In genomic region chr9:54699345-54700173, GRCm38 (mm10) we compare ENCODE assay signal across 8 mouse cellular contexts. TPM values are rescaled to one million over a fixed set of nuclear protein-coding genes. Genes with fewer than 3 reads are reported as not detected.
DNase-seq lines count a peak whose midpoint lies in the region; ATAC-seq lines count a peak whose summit lies in the region.

No protein-coding gene starts in this region.

- no peaks in the 10 kb centered on the region for H3K36me3 ChIP-seq in forebrain, embryonic 11.5 days (ENCODE audit: control insufficient read depth, insufficient read depth, low read length)
- H3K36me3 ChIP-seq in heart, embryonic 15.5 days = no peaks in the 10 kb centered on the region
- no peaks in the 10 kb centered on the region for H3K36me3 ChIP-seq in liver, embryonic 13.5 days
- H3K36me3 ChIP-seq in stomach, embryonic 14.5 days (ENCODE audit: control insufficient read depth, insufficient read depth, low read length) = no peaks in the 10 kb centered on the region

- peaks cover 2% of the 10 kb centered on the region; the same call in 1 of the 2 replicates for H3K4me1 ChIP-seq in forebrain, embryonic 11.5 days (replicated peaks; ENCODE audit: control insufficient read depth, insufficient read depth, low read length)
- H3K4me1 ChIP-seq in heart, embryonic 15.5 days (replicated peaks) = peaks cover 42% of the 10 kb centered on the region
- H3K4me1 ChIP-seq in liver, embryonic 13.5 days (replicated peaks) = peaks cover 86% of the 10 kb centered on the region
- H3K4me1 ChIP-seq in stomach, embryonic 14.5 days (ENCODE audit: control insufficient read depth, insufficient read depth, low read length) = peaks cover 5% of the 10 kb centered on the region; the same call in 1 of the 2 replicates

- peak overlapping the region; percentile 93 for H3K4me2 ChIP-seq in forebrain, embryonic 11.5 days (ENCODE audit: low read depth, low read length, severe bottlenecking)
- peak overlapping the region; percentile 85 for H3K4me2 ChIP-seq in heart, embryonic 15.5 days
- H3K4me2 ChIP-seq in liver, embryonic 13.5 days = peak overlapping the region; percentile 90
- peak overlapping the region; percentile 91 for H3K4me2 ChIP-seq in stomach, embryonic 14.5 days (replicated peaks; ENCODE audit: low read depth, low read length)

- under 1% methylated on average over 86 of the region's 92 CpGs for WGBS in forebrain, embryonic 11.5 days
- WGBS in heart, embryonic 15.5 days = under 1% methylated on average over 91 of the region's 92 CpGs
- under 1% methylated on average over 91 of the region's 92 CpGs for WGBS in liver, embryonic 13.5 days (ENCODE audit: insufficient replicate concordance)
- 1% methylated on average over 78 of the region's 92 CpGs for whole genome bisulfite sequencing in stomach, embryonic 14.5 days

- H3K27ac ChIP-seq in forebrain, embryonic 11.5 days (ENCODE audit: low read depth, low read length) = no peak overlapping the region
- H3K27ac ChIP-seq in heart, embryonic 15.5 days = peak overlapping the region; percentile 89
- H3K27ac ChIP-seq in liver, embryonic 13.5 days = peak overlapping the region; percentile 98
- no peak overlapping the region for H3K27ac ChIP-seq in stomach, embryonic 14.5 days (ENCODE audit: low read length)

- H3K4me3 ChIP-seq in forebrain, embryonic 11.5 days (ENCODE audit: low read depth, low read length) = peak overlapping the region; percentile 63
- H3K4me3 ChIP-seq in heart, embryonic 15.5 days = peak overlapping the region; percentile 72
- H3K4me3 ChIP-seq in liver, embryonic 13.5 days (replicated peaks) = peak overlapping the region; percentile 88
- peak overlapping the region; percentile 72 for H3K4me3 ChIP-seq in stomach, embryonic 14.5 days (ENCODE audit: low read depth, low read length)

- peak; percentile 26 for DNase-seq in c-Kit-positive CD71-negative TER-119-negative erythroid progenitor cells, embryonic 14.5 days (ENCODE audit: low read depth)
- peak; percentile 78 for DNase-seq in forebrain, embryonic 11.5 days (ENCODE audit: low spot score)
- DNase-seq in kidney, postnatal 10 days = peak; percentile 87
- peak; percentile 60 for DNase-seq in liver, embryonic 13.5 days
- DNase-seq in neural tube, embryonic 10.5 days (ENCODE audit: extremely low spot score, low spot score) = peak; percentile 70

- H3K27me3 ChIP-seq in forebrain, embryonic 11.5 days (ENCODE audit: control insufficient read depth, insufficient read depth, low read length) = peaks cover 27% of the 10 kb centered on the region
- no peaks in the 10 kb centered on the region; the same call in 1 of the 2 replicates for H3K27me3 ChIP-seq in heart, embryonic 15.5 days
- H3K27me3 ChIP-seq in liver, embryonic 13.5 days = peaks cover 38% of the 10 kb centered on the region
- H3K27me3 ChIP-seq in stomach, embryonic 14.5 days (ENCODE audit: control insufficient read depth, insufficient read depth, low read length) = no peaks in the 10 kb centered on the region; the same call in 1 of the 2 replicates

- no peaks in the 10 kb centered on the region for H3K9me3 ChIP-seq in forebrain, embryonic 11.5 days (ENCODE audit: control insufficient read depth, low read length)
- no peaks in the 10 kb centered on the region for H3K9me3 ChIP-seq in heart, embryonic 15.5 days (replicated peaks)
- no peaks in the 10 kb centered on the region for H3K9me3 ChIP-seq in liver, embryonic 13.5 days (replicated peaks)
- H3K9me3 ChIP-seq in stomach, embryonic 14.5 days (ENCODE audit: control insufficient read depth, low read depth, low read length) = no peaks in the 10 kb centered on the region

- peak; percentile 82 for ATAC-seq in CD4-positive, CD25-positive, alpha-beta regulatory T cell, adult 4 months
- peak; percentile 70 for ATAC-seq in forebrain, embryonic 11.5 days (replicated peaks; ENCODE audit: low FRiP score)
- ATAC-seq in heart, embryonic 15.5 days (replicated peaks; ENCODE audit: insufficient number of reproducible peaks, insufficient read depth, low FRiP score, low read depth) = peak; percentile 58
- ATAC-seq in liver, embryonic 13.5 days (ENCODE audit: low read depth) = peak; percentile 30
- ATAC-seq in stomach, embryonic 14.5 days (ENCODE audit: insufficient number of reproducible peaks, insufficient read depth, low FRiP score, low read depth) = peak; percentile 60

- peak overlapping the region; percentile 75 for H3K9ac ChIP-seq in forebrain, embryonic 11.5 days (ENCODE audit: low read length)
- peak overlapping the region; percentile 77 for H3K9ac ChIP-seq in heart, embryonic 15.5 days
- H3K9ac ChIP-seq in liver, embryonic 13.5 days = peak overlapping the region; percentile 98
- H3K9ac ChIP-seq in stomach, embryonic 14.5 days (replicated peaks; ENCODE audit: low read depth, low read length) = peak overlapping the region; percentile 65

RNA-seq across cellular contexts. Expression of gene Dnaja4, which starts 0.9 kb away (rescaled TPM):
- polyA plus RNA-seq in CD4-positive, CD25-positive, alpha-beta regulatory T cell, adult 4 months (2017; shearing (Covaris generic)) = 1 to 10 TPM; 2.9 to 4.0 TPM
- polyA plus RNA-seq in forebrain, embryonic 11.5 days (2014; fragmentation: Nextera tagmentation; extraction: Ambion mirVana) = 2.3 and 3.1 TPM in 2 replicates
- 25.8 and 27.8 TPM in 2 replicates for polyA plus RNA-seq in heart, embryonic 15.5 days (2015; fragmentation: Nextera tagmentation; extraction: Ambion mirVana)
- polyA plus RNA-seq in liver, embryonic 13.5 days (2015; fragmentation: Nextera tagmentation; extraction: Ambion mirVana) = 21.1 and 23.4 TPM in 2 replicates
- polyA plus RNA-seq in stomach, embryonic 14.5 days (2014; fragmentation: Nextera tagmentation; extraction: Ambion mirVana) = 4.7 and 6.2 TPM in 2 replicates

RNA-seq across cellular contexts. Expression of gene Wdr61, which starts 34.8 kb away (rescaled TPM):
- polyA plus RNA-seq in CD4-positive, CD25-positive, alpha-beta regulatory T cell, adult 4 months (2017; shearing (Covaris generic)) = 100 to 1,000 TPM; 127 to 147 TPM
- polyA plus RNA-seq in forebrain, embryonic 11.5 days (2014; fragmentation: Nextera tagmentation; extraction: Ambion mirVana) = 158 and 159 TPM in 2 replicates
- 92.7 and 93.2 TPM in 2 replicates for polyA plus RNA-seq in heart, embryonic 15.5 days (2015; fragmentation: Nextera tagmentation; extraction: Ambion mirVana)
- 118 and 128 TPM in 2 replicates for polyA plus RNA-seq in liver, embryonic 13.5 days (2015; fragmentation: Nextera tagmentation; extraction: Ambion mirVana)
- 169 and 175 TPM in 2 replicates for polyA plus RNA-seq in stomach, embryonic 14.5 days (2014; fragmentation: Nextera tagmentation; extraction: Ambion mirVana)

RNA-seq across cellular contexts. Expression of gene Acsbg1, which starts 37.9 kb away (rescaled TPM):
- polyA plus RNA-seq in CD4-positive, CD25-positive, alpha-beta regulatory T cell, adult 4 months (2017; shearing (Covaris generic)) = 10 to 100 TPM; 41.1 to 75.2 TPM
- 18.4 and 19.2 TPM in 2 replicates for polyA plus RNA-seq in forebrain, embryonic 11.5 days (2014; fragmentation: Nextera tagmentation; extraction: Ambion mirVana)
- polyA plus RNA-seq in heart, embryonic 15.5 days (2015; fragmentation: Nextera tagmentation; extraction: Ambion mirVana) = 0.32 TPM in 1 of 2 replicates, not detected in the other
- 0.05 and 0.15 TPM in 2 replicates for polyA plus RNA-seq in liver, embryonic 13.5 days (2015; fragmentation: Nextera tagmentation; extraction: Ambion mirVana)
- polyA plus RNA-seq in stomach, embryonic 14.5 days (2014; fragmentation: Nextera tagmentation; extraction: Ambion mirVana) = 0.74 and 0.78 TPM in 2 replicates

Comparison
In these comparisons a context has a peak if more than half of its experiments do, and no peak if none do; other contexts are left out.
1. ATAC-seq: peak in every context shown above with its lines; median percentile 82 in CD4-positive, CD25-positive, alpha-beta regulatory T cell, adult 4 months; 70 in forebrain, embryonic 11.5 days; 60 in stomach, embryonic 14.5 days; 58 in heart, embryonic 15.5 days; 30 in liver, embryonic 13.5 days.
2. DNase-seq: peak in every context shown above with its lines; median percentile 87 in kidney, postnatal 10 days; 78 in forebrain, embryonic 11.5 days; 70 in neural tube, embryonic 10.5 days; 60 in liver, embryonic 13.5 days; 26 in c-Kit-positive CD71-negative TER-119-negative erythroid progenitor cells, embryonic 14.5 days.
3. H3K27ac ChIP-seq: peak in heart, embryonic 15.5 days (single experiment) and liver, embryonic 13.5 days (single experiment); none in forebrain, embryonic 11.5 days (single experiment) and stomach, embryonic 14.5 days (single experiment).
4. RNA of gene Acsbg1, which starts 37.9 kb away (polyA plus RNA-seq): 41.1 to 75.2 TPM in CD4-positive, CD25-positive, alpha-beta regulatory T cell, adult 4 months and 18.4 to 19.2 TPM in forebrain, embryonic 11.5 days; 0.74 to 0.78 TPM in stomach, embryonic 14.5 days, 0.05 to 0.15 TPM in liver, embryonic 13.5 days and 0.32 TPM in heart, embryonic 15.5 days; every median in the first group is over 10 times any median in the second.
5. Peak in every context shown above with its lines, with median percentiles within 50 percentile points of each other: H3K4me2 ChIP-seq, H3K4me3 ChIP-seq and H3K9ac ChIP-seq.